Mouse (Mus musculus) regulatory T cell (primary cell): ENCODE measurements at regions not wholly inside any gene's neighbourhood (a gene's known extent, or its start where the extent isn't known, plus 50 kb on each side); places are given as distances from the start of the nearest gene placed in this dataset.

Source experiments
- in situ Hi-C: fragments of 300-600 bp; cut with MboI, MseI; formaldehyde crosslinking; loops from one replicate; pipeline ENCODE4 v1.15.1; 2025; ENCODE audit warnings: high pct_unique_total_duplicates

DNA sequence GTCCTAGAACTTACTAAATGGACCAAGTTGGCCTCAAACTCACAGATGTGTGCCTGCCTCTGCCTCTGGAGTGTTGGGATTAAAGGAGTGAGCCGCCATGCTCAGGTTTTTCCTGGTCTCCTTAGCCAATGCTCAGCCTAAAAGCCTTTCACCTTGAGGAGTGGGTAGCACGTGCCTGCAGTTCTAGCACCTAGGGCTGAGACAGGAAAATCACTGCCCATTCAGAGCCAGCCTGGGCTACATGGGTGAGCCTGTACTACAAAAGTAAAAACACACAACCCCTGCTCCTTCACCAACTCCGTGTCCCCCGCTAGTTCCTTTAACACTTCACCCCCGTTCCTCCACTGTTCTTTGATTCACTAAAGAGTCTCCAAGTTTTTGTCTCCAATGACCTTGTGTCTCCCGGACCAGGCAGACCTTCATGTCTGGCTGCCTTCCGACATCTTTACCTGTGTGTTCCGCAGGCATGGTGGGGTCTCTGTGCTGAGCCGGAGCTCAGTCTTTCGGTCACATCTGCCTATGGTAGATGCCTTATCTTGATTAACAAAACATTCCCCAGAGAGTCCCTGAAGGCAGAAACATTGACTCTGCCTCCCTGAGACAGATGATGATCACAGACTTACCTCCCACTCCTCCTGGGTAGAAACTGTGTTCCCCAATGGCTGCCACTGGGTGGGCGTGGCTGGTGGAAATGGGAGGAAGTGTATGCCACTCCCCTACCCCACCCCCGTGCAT, 100.1 kb upstream of the Cpsf6 start:
- in situ Hi-C loops = no loop called here

DNA sequence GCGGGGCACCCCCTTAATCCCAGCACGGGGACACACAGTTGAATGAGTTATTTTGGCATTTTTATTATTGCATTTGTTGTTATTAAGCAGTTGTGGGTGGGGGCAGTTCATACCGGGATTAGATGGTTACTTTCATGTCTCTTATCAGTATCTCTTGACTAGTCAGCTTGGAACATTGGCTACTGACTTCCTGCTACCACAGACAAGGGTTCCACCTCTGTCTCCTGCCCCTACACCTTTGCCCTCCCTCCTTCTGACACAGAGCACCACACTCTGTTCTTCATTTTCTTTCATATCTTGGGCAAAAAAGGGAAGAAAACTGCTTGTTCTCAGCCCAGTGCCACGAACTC, 99.1 kb upstream of the Cpsf6 start:
- in situ Hi-C loops = no loop called here

DNA sequence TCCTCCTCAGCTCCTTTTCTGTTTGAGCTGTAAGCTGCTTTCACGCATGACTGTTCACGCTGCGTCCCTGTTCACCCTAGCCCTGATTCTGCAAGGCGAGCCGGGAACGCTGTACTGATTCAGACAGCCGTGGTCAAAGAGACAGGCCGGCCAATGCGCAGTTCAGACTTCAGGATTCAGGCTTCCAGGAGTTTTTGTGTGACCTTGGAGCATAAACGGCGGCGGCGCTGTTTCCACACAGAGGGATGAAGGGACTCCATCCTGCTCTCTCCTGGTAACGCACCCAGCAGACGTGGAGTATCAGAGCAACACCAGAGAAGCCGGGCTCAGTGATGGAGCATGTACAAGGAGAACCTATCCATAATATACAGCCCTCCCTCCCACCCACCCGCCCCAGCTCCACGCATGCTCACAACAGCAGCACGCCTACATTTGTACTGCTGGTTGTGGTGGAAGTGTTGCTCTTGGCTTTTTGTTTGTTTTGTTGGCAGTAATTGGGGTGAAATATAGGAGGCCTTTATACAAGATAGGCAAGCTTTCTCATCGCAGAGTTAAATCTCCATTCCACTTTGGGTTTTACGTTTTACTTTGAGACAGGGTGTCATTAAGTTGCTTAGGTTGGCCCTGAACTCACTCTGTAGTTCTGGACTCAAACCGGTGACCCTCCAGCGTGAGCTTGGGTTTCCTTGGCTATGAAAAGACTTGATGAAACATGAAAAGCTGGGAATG, 98.6 kb upstream of the Cpsf6 start:
- in situ Hi-C loops = no loop called here

DNA sequence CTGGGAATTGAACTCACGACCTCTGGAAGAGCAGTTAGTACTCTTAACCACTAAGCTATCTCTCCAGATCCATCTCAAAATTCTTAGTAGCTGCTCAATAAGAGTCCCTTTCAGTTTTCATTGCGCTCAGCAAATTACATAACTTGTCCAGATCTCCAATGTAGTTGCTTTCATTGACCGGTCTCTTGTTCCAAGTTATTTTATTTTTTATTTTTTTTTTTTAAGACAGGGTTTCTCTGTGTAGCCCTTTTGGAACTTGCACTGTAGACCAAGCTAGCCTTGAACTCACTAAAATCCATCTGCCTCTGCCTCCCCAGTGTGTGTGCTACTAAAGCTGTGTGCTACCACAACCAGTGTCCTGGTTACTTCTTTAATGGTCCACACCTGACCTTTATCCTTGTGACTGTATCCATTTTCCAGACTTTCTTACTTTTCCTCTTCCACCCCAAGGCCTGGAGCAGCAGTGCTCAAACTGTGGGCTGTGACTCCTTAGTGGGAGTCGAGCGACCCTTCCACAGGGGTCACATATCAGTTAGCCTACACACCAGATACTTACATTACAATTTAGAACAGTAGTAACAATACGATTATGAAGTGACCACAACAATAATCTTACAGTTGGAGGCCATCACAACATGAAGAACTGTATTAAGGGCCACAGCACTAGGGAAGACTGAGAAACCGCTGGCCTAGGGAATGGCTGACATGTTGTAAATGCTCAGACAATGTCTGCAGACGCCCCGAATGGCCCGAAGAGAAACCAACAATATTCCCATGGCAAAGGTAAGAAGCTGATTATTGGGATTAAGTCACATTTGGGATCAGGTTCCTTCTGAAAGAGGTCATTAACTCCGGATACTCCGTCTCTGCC, 97.8 kb upstream of the Cpsf6 start:
- in situ Hi-C loops = no loop called here

DNA sequence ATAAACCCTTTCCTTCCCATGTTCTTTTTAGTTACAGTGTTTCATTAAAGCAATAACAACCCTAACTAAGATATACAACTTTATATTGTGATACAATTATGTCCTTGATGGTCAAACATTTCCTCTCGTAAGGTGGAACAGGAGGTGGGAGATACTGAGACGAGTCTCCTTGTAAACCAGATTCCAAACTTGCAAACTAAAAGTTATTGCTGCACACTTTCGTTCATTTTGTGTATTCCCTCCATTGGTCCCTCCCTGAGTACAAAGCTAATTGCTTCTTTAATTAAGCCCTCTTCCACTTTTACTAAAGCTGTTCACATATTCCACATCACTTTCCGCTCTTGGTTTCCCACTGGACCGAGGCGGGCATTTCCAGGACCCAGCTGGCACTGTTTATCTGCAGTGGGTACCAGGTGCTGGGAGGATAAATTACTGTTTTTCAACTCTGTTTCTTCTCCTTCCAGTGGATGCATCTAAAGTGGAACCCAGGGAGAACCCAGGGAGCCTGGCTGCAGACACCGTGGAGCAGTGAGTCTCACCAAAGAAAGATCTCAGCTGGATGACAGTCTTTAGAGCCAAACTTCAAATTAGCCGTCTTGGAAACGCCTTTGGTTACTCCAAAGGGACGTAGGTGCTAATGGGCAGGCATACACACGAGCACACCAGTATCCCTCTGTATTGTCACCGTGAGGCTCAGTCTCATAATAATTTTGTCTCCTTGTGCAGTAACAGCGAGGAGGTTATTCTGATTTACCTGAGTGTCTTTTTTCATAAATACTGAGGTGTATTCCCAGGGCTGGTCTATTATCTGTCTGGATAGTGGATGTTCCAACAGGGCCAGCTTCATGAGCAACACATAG, 95.5 kb upstream of the Cpsf6 start:
- in situ Hi-C loops = no loop called here

DNA sequence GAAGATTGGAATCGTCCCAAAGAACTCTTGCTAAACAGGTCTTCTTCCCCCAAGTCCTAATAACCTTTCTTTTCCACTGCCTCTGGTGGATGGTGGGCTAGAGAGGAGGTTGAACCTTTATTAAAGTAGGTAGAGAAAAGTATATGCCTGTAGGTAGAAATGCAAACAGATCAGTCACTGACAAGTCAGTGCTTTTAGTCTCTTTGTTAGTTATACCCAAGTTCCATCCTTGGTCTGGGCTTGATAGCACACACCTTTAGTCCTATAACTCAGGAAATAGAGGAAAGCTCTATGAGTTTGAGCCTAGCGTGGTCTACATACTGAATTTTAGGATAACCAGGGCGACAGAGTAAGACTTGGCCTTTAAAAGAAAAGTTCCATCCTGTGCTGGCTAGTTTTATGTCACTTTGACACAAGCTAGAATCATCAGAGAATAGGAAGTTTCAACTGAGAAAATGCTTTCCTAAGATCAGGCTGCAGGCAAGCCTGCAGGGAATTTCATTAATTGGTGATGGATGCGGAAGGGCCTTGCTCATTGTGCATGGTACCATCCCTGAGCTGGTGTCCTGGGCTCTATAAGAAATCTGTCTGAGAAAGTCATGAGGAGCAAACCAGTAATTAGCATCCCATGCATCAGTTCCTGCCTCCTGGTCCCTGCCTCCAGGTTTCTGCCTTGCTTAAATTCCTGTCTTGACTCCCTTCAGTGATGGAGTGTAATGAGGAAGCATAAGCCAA, 94.7 kb upstream of the Cpsf6 start:
- in situ Hi-C loops = no loop called here

DNA sequence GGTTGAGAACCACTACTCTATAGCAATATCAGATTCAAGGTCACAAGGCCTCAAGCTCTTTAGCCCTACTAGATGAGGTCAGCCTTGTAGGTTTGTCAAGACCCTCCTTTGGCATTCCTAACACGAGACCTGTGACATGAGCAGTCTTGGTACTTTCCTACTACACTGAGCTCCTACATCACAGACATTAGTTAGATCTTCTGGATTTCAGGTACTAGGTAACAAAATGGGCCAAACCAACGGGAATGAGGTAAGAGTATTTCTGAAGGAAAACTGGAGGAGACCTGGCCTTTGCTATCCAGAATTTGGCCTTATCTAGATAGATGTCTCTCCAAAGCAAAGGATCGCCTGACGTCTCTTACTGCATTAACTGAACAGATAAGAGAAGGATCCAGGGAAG, 93.7 kb upstream of the Cpsf6 start:
- in situ Hi-C loops = no loop called here

DNA sequence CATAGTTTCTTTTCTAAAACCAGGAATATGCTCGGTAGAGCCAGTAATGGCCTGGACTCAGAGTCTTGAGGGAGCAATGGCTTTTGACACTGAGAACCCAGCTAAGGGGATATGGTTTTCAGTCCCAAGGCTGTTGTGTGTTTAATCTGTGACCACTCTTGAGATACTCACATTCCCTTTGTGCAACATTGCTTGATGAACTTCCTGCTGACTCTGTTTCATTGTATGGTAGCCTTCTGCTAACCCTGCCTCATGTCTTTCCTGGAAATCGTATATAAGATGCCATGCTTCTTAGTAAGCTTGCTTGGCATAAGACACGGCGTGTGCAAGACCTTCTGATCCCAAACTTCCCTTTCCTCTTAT, 92.7 kb upstream of the Cpsf6 start:
- in situ Hi-C loops = no loop called here

DNA sequence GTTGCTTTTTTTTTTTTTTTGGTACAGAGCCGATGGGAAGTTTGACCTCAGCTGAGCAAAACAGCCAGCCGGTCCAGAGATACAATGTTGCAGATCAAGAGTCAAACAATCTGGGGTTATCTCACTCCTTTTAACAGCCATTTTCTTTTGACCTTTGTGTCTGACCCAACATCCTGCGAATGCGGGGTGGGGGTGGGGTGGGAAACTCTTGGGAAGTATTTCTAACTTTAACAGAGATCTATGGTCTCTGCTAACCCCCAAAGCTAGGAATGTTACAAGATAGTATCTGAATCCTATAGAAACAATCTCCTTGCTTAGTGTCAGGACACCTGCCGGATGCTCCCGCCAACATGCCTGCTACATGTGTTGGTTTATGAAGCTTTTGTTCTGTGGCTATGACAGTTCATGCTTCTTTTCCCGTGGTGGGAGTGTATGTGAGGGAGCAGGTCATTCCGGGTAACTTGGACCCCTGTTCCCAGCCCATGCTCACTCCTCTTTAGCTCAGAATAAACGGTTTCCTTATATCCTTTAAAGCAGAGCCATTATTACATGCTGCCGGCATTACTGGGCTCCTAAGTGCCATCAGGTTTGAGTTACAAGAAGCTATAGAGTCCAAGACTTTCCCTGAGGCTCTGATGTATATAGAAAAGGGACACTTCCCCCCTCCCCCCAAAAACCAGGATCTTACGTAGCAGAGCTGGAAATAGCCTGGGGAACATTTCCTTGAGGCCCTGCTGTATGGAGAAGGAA, 92.2 kb upstream of the Cpsf6 start:
- in situ Hi-C loops = no loop called here

DNA sequence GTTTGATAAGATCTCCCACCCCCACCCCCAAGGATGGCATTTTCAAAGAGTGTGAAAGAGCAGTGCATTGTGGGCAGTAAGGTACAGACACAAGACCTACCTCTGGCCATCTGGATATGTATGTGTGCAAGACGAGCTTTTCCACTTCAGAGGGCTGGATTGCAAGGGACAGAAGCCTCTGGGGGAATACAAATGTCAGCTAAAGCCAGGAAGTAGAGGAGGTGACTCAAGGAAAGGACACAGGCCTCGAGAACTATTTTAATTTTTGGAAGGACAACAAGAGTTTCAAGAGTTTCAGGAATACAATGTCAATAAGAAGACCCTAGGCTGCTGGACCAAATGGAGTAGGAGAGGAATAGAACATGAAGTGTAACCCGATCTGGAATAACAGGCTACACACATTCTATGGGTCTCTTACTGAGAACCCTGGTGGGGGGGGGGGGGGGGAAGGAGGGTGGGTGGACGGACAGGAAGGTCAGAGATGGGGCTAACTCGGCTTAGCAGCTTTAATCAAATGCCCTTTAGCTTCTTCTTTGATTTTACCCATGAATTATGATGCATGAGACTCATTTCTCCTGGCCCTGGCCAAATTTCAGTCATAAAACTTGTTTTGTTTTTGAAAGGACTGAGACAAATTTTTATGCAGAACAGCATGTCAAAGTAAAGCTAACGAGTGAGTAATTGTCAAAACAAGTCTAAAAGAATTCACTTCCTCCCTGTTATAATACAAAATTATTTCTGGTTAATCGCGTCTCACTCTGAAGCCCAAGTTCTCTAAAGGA, 91.4 kb upstream of the Cpsf6 start:
- in situ Hi-C loops = no loop called here

DNA sequence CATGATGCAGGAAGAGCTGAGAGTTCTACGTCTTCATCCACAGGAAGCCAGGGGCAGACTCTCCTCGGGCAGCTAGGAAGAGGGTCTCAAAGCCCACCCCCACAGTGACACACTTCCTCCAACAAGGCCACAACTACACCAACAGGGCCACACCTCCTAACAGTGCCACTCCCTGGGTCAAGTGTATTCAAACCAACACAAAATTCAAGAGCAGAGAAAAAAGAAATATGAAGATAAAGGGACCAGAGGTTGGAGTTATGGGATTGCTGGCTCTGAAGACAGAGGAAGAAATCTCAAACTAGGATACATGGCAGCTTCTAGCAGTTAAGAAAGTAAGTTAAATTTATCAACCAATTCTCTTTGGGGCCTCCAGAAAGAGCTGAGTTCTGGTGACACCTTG, 90.7 kb upstream of the Cpsf6 start:
- in situ Hi-C loops = no loop called here

DNA sequence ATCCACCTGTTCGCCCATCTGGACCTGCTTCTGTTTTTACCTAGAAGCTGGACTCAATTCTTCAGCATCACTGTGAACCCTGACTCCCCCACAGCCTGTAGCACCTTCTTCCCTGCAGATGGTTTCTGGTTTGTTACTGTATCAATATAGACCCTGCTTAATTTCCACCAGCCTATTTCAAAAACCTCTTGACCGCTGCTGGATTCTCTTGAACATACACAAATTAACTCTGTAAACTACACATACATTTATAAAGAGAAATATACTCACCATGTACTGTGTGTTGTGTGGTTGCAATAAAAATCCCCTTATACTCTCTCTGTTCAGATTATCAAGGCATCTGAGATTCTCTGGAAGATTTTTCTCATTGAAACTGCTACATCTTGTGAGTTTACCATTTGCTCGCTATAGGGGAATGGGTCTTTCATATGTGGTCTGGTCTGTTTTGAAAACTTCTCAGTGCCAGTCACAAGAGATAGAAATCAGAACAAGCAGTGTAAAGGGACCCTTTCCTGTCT, 89.8 kb upstream of the Cpsf6 start:
- in situ Hi-C loops = no loop called here

DNA sequence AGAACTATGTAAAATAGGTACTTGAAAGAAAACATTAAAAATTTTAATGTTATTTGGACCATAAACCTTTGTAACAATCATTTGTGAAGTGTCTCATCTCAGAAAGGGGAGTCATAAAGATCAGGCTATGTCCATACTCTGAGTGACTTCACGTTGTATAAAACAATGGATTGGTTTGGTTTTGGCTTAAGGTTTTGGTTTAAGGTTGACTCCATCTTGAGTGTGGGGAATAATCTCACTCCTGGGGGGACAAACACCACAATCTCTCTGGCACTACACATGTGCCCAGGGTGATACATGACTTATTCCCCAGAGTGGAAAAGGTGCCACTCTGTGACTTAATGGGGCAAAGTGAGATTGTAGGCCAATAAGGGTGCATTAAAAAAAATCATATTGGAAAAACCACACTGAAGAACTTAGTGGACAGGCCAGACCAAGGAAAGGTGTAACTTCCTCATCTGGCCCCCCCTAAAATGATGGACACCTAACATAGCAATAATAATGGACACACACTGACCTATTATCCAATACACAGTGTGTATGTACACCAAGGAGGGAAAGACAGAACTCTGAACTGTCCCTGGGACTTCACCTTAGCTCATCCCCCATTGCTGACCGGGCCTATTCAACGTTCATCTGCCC, 89.2 kb upstream of the Cpsf6 start:
- in situ Hi-C loops = no loop called here

DNA sequence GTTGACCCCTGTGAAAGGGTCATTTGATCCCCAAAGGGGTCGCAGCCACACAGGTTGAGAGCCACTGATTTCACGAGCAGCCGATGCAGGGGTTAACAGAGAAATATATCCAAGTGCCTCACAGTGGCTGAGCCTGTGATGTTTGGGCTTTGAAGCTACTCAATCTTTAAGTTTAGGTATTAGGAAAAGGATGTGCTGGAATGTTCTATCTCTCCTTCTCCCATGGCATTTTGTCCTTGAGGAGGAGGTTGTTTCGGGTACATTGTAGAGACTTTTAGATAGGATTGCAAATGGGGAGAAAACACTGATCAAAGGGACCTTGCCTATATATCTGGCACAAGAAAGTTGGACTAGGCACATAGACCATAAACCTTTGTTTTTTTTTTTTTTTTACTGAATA, 88.6 kb upstream of the Cpsf6 start:
- in situ Hi-C loops = no loop called here

DNA sequence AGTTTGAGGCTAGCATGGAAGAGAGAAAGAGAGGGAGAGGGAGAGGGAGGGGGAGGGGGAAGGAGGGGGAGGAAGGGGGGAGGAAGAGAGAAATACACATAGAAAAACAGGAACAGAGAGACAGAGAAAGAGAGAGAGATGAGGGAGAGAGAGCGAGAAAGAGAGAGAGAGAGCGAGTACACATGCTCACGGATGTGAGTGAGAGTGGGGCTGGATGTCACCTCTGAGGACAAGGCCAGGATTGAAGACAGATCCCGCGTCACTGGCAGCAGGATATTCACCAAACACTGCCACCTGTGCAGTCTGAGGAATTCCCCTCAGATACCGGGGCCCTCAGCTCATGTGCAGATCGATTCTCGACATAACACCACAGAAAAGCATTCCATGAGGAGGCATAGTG, 87.3 kb upstream of the Cpsf6 start:
- in situ Hi-C loops = no loop called here

DNA sequence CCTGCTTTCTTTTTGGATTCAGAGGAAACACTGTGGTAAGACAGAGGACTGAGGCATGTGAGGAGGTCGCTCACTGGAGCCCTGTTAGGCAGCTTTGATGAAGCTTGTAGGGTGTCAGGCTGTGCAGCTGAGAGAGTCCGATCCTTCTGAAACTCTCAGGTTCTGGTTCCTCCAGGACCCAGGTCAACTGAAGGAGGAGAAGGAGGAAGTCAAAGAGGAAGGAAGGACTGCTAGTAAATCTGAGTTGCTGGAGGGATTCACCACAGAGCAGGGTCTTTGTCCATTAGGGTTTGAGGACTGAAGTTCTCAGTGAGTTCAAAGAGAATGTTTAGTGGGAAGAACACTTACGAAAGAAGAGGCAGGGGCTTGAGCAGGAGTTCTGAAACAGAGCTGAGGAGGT, 86.6 kb upstream of the Cpsf6 start:
- in situ Hi-C loops = no loop called here

DNA sequence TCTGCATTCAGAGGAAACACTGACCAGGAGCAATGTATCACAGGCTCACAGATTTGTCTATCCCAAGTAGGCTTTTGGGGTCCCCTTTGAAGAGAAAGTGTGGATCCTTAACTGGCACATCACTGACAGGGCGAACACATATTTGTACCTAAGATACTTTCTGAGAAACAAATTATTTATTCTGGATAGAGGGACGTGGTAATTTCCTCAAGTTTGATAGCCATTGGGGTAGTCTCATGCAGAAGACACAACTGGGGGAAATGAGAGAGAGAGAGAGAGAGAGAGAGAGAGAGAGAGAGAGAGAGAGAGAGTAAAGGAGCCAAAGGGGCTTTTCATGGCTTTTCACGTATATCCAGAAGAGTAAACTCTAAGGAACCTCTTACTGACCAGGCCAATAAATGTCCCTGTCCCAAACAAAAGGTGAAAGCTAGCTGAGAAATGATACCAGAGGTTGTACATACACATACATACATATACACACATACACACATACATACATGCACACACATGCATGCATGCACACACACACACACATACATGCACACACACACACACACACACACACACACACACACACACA, 85.9 kb upstream of the Cpsf6 start:
- in situ Hi-C loops = no loop called here

DNA sequence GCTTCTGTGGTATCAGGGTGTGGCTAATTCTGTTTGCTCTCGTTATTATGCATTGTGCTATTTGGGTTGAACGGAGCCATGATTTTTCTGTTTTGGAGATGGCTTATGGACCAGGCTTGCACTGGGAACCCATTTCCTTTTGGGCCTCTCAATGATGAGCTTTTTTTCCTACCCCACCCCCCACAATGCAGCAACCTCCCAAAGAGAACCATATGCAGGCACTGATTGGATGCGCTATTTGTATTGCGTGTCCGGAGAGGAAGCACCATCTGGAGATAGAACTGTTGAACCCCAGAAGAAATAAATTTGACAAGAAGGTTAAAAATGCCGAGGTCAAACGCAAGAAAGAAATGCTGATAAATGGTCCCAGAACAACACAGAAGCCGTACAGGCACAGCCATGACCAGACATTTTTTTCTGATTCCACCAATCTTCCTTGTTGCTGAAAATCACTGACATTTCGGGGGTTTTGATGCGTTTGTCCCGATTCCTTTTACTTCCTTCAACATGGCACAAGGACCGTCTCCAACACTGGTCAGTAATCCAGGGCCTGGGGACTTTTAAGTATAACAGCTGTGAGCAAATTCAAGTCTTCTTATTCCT, 85.3 kb upstream of the Cpsf6 start:
- in situ Hi-C loops = no loop called here
